Mouse (Mus musculus): Measurements from ENCODE around the gene Nipa1. TPM values are rescaled to one million over a fixed set of nuclear protein-coding genes. Genes with fewer than 3 reads are reported as not detected.
"Not testable (repeated sequence)": the region's sequence is repeated elsewhere in the genome, so short reads cannot be mapped to it uniquely, and the experiment has no call there.

Gene Nipa1
- total RNA-seq (2014; fragmentation: Nextera tagmentation) (0.73 and 1.3 TPM in 2 replicates), total RNA-seq (2017) (1.9 and 4.4 TPM in 2 replicates)

DNA sequence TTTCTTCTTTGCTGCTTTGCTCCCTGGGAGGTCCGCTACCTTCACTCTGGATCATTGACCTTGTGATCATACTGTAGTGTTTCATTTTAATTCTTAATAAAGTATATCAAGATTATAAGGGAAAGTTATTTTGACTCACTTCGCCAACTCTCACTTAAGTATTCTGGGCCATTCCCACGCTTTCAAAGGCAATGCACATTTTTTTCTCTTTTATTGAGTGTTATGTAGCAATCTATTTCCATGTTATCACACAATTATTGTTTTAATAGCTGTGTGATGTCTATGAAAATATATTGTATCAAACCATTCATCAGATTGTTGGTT lies at the start of gene Nipa1:
Nipa1 (minus strand) TSS at position 25 of the 324 bp plus-strand sequence.
- ATAC-seq (replicated peaks; ENCODE audit: poor library complexity, severe bottlenecking): no peak

- ATAC-seq (replicated peaks; ENCODE audit: poor library complexity, severe bottlenecking): no peak
Observed at GRCm38 (mm10) chr7:56066634-56067033, 46.9 kb upstream of the Nipa1 start.

DNA sequence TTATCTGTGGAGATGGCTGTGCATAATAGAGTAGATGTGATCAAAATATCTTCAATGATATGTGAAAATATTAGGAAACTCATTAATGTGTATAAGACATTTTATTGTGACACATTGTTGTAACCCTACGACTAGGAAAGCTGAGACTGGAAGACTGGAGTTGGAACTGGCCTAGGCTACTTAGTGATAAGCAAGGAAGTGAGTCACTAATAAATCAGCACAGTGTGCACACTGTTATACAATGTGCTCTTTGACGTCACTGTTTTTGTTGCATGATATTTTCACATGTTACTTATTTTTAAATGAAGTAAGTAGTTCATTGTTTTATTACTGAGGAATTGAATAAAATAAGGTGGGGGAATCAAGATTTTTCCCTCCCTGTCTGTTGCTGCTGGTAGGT lies 46.4 kb upstream of the Nipa1 start:
- no peak for ATAC-seq (replicated peaks; ENCODE audit: poor library complexity, severe bottlenecking)

DNA sequence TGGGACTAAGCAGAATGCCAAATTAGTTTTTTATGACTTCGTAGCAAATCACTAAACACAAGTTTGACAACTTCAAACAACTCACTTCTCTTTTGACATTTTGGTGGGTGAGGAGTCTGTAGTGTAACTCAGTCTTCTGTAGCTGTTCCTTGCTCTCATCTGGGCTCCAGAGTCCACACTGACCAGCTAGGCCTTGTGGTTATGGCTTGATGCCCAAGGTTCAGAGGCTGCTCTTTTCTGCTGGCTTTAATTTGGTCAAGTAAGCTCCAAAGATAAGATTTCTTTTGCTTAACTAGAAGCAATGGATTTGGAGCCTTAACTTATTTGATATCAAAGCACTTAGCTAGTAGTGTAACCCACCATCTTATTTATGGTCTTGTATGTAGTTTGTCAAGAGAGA lies 45.1 kb upstream of the Nipa1 start:
- ATAC-seq (replicated peaks; ENCODE audit: poor library complexity, severe bottlenecking): no peak

- no peak for ATAC-seq (replicated peaks; ENCODE audit: poor library complexity, severe bottlenecking)
Observed at GRCm38 (mm10) chr7:56055338-56055737, 35.6 kb upstream of the Nipa1 start.

DNA sequence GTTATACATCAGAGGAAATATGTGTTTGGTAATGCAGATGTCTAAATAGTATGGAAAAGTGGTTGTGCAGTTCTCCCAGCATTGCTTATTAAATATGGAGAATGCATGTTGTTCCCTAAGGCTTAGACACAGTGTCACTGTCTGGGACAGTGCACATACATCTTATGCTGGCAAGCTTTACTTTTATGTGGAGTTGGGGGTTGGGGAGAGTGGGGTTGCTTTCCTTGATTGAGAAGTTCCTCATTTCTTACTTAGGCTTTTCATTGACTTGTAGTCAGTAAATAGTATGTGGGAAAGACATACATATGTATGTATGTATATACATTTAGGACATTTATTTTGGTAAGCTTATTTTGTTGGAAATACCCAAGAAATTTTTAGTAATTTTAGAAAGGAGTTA lies 33.2 kb upstream of the Nipa1 start:
- no peak for ATAC-seq (replicated peaks; ENCODE audit: poor library complexity, severe bottlenecking)

DNA sequence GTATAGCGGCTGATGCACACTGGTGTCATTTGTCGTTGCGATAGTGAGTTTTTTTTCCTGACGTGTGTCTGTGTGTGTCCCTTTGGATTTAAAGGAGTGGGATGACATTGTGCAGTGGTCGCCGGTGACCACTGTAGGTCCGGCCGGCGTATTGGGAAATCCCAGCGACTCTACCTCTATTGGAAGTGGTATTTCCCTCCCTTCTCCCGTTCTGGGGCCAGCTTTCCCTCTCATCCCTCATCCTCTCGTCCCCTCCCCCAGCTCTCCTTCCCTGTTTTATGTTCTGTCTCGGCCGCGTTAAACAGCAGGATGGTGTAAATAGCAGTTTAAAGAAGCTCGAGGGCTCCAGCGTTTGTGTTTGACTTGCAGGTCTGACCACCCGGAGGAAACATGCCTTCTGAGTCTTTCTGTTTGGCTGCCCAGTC lies 30.7 kb upstream of the Nipa1 start:
- peak; percentile 18 for ATAC-seq (replicated peaks; ENCODE audit: poor library complexity, severe bottlenecking)

DNA sequence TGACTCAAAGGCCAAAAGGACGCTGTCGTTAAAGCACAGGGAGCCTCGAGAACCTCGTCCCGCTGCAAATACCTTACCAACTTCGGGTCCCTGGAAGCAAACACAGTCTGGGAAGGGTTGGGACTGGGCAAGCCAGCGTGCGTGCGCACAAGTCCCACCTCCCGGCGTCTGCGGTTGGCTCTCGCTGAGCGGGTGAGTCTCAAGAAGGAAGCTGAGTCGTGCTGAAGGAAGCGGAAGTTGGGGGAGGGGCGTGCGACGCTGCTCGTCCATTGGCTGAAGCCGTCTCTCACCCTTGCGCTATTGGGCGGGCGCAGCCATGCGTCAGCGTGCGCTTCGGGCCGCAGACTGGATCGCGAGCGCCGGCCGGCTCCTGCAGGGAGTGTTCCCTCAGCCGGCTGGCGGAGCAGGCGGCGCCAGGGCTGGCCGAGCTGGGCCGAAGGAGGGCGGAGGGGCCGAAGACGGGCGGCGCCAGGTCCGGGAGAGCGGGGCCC lies 30.1 kb upstream of the Nipa1 start, which contains the start of gene Herc2:
Herc2 (plus strand) TSS at position 366 of the 491 bp plus-strand sequence.
- peak; percentile 96 for ATAC-seq (replicated peaks; ENCODE audit: poor library complexity, severe bottlenecking)

- no peak for ATAC-seq (replicated peaks; ENCODE audit: poor library complexity, severe bottlenecking)
Observed at GRCm38 (mm10) chr7:56047178-56047577, 27.4 kb upstream of the Nipa1 start.

GRCm38 (mm10) chr7:56044267-56044629 lies 24.5 kb upstream of the Nipa1 start:
- ATAC-seq (replicated peaks; ENCODE audit: poor library complexity, severe bottlenecking): no peak

GRCm38 (mm10) chr7:56043577-56044266 lies 24.0 kb upstream of the Nipa1 start:
- ATAC-seq (replicated peaks; ENCODE audit: poor library complexity, severe bottlenecking): no peak

GRCm38 (mm10) chr7:56042353-56042752 lies 22.6 kb upstream of the Nipa1 start:
- ATAC-seq (replicated peaks; ENCODE audit: poor library complexity, severe bottlenecking): peak; percentile 97

- ATAC-seq (replicated peaks; ENCODE audit: poor library complexity, severe bottlenecking): no peak
Observed at GRCm38 (mm10) chr7:56023586-56023985, 3.8 kb upstream of the Nipa1 start.

DNA sequence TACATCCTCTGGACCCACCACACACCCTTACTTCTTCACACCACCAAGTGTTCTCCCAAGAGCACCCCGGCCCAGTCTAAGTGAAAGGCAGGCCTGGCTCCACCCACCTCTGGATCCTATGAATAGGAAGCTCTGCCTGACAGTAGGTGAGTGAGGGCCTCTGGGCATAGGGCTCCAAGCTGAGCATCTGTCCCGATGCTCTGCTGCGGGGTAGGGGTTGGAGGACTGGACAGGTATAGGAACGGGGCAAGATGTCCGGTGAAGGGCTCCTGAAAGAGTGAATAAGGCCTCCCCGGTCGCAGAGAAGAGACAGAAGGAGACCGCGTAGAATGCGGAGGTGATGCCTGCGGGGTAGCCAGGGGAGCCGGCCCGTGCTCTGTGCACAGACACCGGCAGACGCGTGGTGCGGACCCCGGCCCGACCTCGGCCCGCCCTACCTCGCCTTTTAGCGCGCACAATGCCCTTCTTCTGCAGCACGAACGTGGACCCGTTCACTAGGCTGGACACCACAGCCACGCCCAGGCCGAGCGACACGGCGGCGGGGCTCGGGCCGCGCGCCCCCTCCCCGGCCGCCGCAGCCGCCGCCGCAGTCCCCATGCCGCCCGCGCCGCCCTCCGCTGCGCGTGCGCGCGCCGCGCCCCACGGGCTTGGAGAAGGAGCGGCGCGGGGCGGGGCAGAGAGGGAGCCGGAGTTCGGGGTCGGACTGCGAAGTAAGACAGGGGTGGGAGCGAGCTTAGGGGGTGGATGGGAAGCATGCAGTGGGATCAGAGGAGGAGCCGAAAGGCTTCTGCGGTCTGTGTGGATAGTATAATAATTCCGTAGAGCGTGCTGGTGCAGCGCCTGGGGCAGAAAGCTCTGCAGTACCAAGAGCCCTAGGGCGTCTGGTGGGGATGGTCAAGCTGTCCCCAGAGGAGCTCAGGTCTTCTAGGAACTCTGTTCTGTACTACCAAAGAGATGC lies 503 bp downstream of the Nipa1 start:
- peak; percentile 90 for ATAC-seq (replicated peaks; ENCODE audit: poor library complexity, severe bottlenecking)

- ATAC-seq (replicated peaks; ENCODE audit: poor library complexity, severe bottlenecking): peak; percentile 44
Observed at GRCm38 (mm10) chr7:56018446-56018971, 1.2 kb downstream of the Nipa1 start.

DNA sequence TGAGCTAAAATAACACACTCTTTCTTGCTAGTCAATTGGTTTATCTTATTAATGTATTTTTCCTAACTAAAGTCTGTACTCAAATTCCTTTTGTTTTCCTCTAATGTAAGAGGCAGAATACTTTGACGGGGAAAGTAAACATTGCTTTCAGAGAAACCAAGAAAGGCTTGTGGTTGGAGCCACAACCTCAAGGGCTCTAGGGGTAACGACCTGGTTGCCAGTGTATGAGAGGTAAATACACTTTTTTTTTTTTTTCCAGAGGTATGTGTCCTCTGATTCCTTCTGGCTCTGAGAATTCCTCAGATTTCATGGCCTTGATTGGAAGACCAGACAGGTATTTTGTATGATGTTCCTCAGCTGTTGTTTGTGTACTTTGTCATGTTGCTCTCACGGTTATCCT lies 2.0 kb downstream of the Nipa1 start:
- ATAC-seq (replicated peaks; ENCODE audit: poor library complexity, severe bottlenecking): no peak

DNA sequence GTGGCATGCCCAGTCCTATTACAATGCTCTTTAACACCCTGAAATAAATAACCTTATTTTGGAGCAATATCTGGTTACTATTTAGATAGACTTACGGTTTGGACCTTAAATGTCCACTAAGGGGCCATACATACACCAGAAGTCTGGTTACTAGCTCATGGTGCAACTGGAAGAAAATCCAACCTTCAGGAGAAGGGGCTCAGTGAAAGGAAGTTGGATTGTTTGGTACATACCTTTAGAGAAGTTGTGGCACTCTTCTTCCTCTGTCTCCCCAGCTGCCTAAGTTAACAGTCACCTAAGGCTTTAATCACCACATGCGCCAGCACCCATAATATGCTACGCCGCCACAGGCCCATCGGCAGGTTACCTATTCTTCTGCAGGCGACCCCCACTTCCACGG lies 3.9 kb downstream of the Nipa1 start:
- no peak for ATAC-seq (replicated peaks; ENCODE audit: poor library complexity, severe bottlenecking)

- ATAC-seq (replicated peaks; ENCODE audit: poor library complexity, severe bottlenecking): no peak
Observed at GRCm38 (mm10) chr7:56015172-56015571, 4.6 kb downstream of the Nipa1 start.

- not testable (repeated sequence) for ATAC-seq (replicated peaks; ENCODE audit: poor library complexity, severe bottlenecking)
Observed at GRCm38 (mm10) chr7:56014002-56014702, 5.6 kb downstream of the Nipa1 start.

DNA sequence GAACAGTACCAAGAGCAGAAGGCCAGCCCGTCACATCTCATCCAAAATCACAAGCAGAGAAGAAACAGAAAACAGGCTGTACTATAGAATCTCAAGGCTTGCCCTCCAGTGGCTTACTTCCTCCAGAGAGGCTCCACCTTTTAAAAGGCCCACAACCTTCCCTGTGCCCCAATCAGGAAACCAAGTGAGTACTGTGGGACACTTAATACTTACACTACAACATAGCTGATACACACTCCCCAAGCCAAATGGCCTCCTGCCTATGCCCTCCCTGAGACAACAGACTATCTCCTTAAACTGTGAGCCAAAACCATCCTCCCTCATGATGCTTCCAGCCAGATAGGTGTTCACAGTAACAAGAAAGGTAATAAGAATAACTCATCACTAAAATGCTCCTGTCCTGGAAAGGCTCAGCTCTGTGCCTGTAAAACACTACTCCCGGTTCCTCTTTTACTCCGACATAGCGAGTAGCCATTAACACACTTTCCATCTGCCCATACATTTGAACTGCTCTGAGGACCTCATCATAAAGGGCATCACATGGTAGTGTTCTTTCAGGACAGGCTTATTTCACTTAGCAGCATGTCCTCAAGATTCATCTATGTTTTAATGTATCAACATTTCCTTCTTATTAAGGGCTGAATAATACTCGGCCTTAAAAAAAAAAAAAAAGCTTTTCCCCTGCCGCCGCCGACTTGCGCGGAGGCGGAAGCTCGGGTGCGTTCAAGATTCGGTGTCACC lies 6.3 kb downstream of the Nipa1 start:
- ATAC-seq (replicated peaks; ENCODE audit: poor library complexity, severe bottlenecking): no peak
